Comparison of ENCODE assay signal across 7 mouse cellular contexts in genomic region chrX:11631186-11631913, GRCm38 (mm10).
DNase-seq lines count a peak whose midpoint lies in the region; ATAC-seq and TF ChIP-seq lines count a peak whose summit lies in the region.

No protein-coding gene starts in this region.

- TF ChIP-seq CTCF in thymus, adult 2 months (IDR thresholded peaks at IDR 0.05; ENCODE audit: borderline replicate concordance, control insufficient read depth, extremely low read depth, insufficient read depth, low read length, poor library complexity) = no peak
- TF ChIP-seq CTCF in midbrain, postnatal 0 days (IDR thresholded peaks at IDR 0.05) = no peak

- peak; percentile 9 for DNase-seq in thymus, adult 2 months
- no peak for DNase-seq in thymus, adult 18-20 months
- DNase-seq in kidney, postnatal 4 days = peak; percentile 14 to 36
- peak; percentile 28 for DNase-seq in midbrain, postnatal 0 days (ENCODE audit: low spot score)
- no peak for DNase-seq in ovary, postnatal 10 days (ENCODE audit: low spot score)
- no peak for DNase-seq in adrenal gland, adult 18-20 months (ENCODE audit: low spot score in 2 of 2)

- H3K36me3 ChIP-seq in thymus, adult 2 months (ENCODE audit: control insufficient read depth, insufficient read depth, low read length) = no peaks in the 10 kb centered on the region
- no peaks in the 10 kb centered on the region for H3K36me3 ChIP-seq in forebrain, embryonic 16.5 days (ENCODE audit: control insufficient read depth, insufficient read depth)
- H3K36me3 ChIP-seq in midbrain, postnatal 0 days (ENCODE audit: insufficient read depth, low read length) = no peaks in the 10 kb centered on the region

- H3K9ac ChIP-seq in forebrain, embryonic 16.5 days (replicated peaks; ENCODE audit: low read depth, low read length) = peak overlapping the region; percentile 32; the same call in 1 of the 2 replicates
- H3K9ac ChIP-seq in midbrain, postnatal 0 days (replicated peaks; ENCODE audit: low read length, poor library complexity, severe bottlenecking) = no peak overlapping the region

- 31% methylated on average over 14 of the region's 14 CpGs for WGBS in thymus, adult 2 months
- 12% methylated on average over 14 of the region's 14 CpGs for whole genome bisulfite sequencing in forebrain, embryonic 16.5 days
- 22% methylated on average over 14 of the region's 14 CpGs for WGBS in midbrain, postnatal 0 days

- peak; percentile 84 for ATAC-seq in forebrain, embryonic 16.5 days
- no peak for ATAC-seq in midbrain, postnatal 0 days (ENCODE audit: low FRiP score)

- TF ChIP-seq POLR2A in thymus, adult 2 months (IDR thresholded peaks at IDR 0.05; ENCODE audit: control insufficient read depth, extremely low read depth, insufficient read depth, low read length, poor library complexity) = no peak

- no peak overlapping the region for H3K27ac ChIP-seq in thymus, adult 2 months (ENCODE audit: control insufficient read depth, insufficient read depth, low read length)
- peak overlapping the region; percentile 81 for H3K27ac ChIP-seq in forebrain, embryonic 16.5 days (ENCODE audit: low read length)
- H3K27ac ChIP-seq in midbrain, postnatal 0 days (ENCODE audit: low read depth, low read length) = no peak overlapping the region

- no peaks in the 10 kb centered on the region for H3K27me3 ChIP-seq in thymus, adult 2 months (ENCODE audit: control insufficient read depth, insufficient read depth, low read length)
- H3K27me3 ChIP-seq in forebrain, embryonic 16.5 days (replicated peaks; ENCODE audit: control insufficient read depth, insufficient read depth, low read length) = no peaks in the 10 kb centered on the region
- no peaks in the 10 kb centered on the region for H3K27me3 ChIP-seq in midbrain, postnatal 0 days (ENCODE audit: insufficient read depth, low read length)

- H3K4me2 ChIP-seq in forebrain, embryonic 16.5 days (ENCODE audit: low read length) = peak overlapping the region; percentile 39
- peak overlapping the region; percentile 21; the same call in 1 of the 2 replicates for H3K4me2 ChIP-seq in midbrain, postnatal 0 days (ENCODE audit: low read depth, low read length, poor library complexity, severe bottlenecking)

- peak overlapping the region; percentile 51 for H3K4me3 ChIP-seq in thymus, adult 2 months (ENCODE audit: control insufficient read depth, insufficient read depth, low read length)
- H3K4me3 ChIP-seq in forebrain, embryonic 16.5 days (replicated peaks; ENCODE audit: low read length) = no peak overlapping the region; the same call in 1 of the 2 replicates
- H3K4me3 ChIP-seq in midbrain, postnatal 0 days (ENCODE audit: low read depth, low read length) = no peak overlapping the region

- no peaks in the 10 kb centered on the region for H3K9me3 ChIP-seq in forebrain, embryonic 16.5 days (ENCODE audit: control insufficient read depth, low read length)
- H3K9me3 ChIP-seq in midbrain, postnatal 0 days (ENCODE audit: low read length) = no peaks in the 10 kb centered on the region

- peaks cover 11% of the 10 kb centered on the region for H3K4me1 ChIP-seq in thymus, adult 2 months (replicated peaks; ENCODE audit: control insufficient read depth, insufficient read depth, low read length)
- peaks cover 10% of the 10 kb centered on the region; the same call in 1 of the 2 replicates for H3K4me1 ChIP-seq in forebrain, embryonic 16.5 days (replicated peaks; ENCODE audit: control insufficient read depth, insufficient read depth, low read length)
- no peaks in the 10 kb centered on the region for H3K4me1 ChIP-seq in midbrain, postnatal 0 days (ENCODE audit: insufficient read depth, low read length)

Comparison
In these comparisons a context has a peak if more than half of its experiments do, and no peak if none do; other contexts are left out.
1. DNase-seq: peak in thymus, adult 2 months (single experiment), kidney, postnatal 4 days (2 of 2) and midbrain, postnatal 0 days (single experiment); none in thymus, adult 18-20 months (0 of 2), ovary, postnatal 10 days (single experiment) and adrenal gland, adult 18-20 months (0 of 2).